31 mouse cellular contexts compared by ENCODE assay signal in genomic region chr5:45549586-45549985, GRCm38 (mm10).
"Had no signal": no experiment of that assay in that cellular context is flagged by ENCODE, and none has a peak within 500 bp of the region (broad histone marks: within the 10 kb centered on the region; RNA-seq: fewer than 3 reads in every experiment).

No protein-coding gene starts in this region.

- H3K4me3 ChIP-seq: limb, embryonic 10.5 days; limb, embryonic 12.5 days; limb, embryonic 13.5 days; limb, embryonic 15.5 days; liver, embryonic 12.5 days; liver, embryonic 13.5 days; liver, embryonic 15.5 days; lung, embryonic 15.5 days; megakaryocyte, embryonic 14.5 days; midbrain, embryonic 10.5 days; midbrain, embryonic 12.5 days; midbrain, embryonic 13.5 days; midbrain, embryonic 15.5 days; myocyte had no signal

- DNase-seq: left cerebral cortex, postnatal 4 days; liver; liver, embryonic 13.5 days; liver, postnatal 0 days; lung, adult 18-20 months; lung, adult 2 months; lung, embryonic 14.5 days; lung, postnatal 10 days; lung, postnatal 14 days; lung, postnatal 36 days; lung, postnatal 4 days; midbrain, embryonic 14.5 days had no signal

- H3K4me1 ChIP-seq: limb, embryonic 10.5 days; limb, embryonic 12.5 days; limb, embryonic 13.5 days; limb, embryonic 15.5 days; liver, embryonic 12.5 days; liver, embryonic 13.5 days; liver, embryonic 15.5 days; lung, embryonic 15.5 days; megakaryocyte, embryonic 14.5 days; midbrain, embryonic 10.5 days; midbrain, embryonic 12.5 days; midbrain, embryonic 13.5 days; midbrain, embryonic 15.5 days had no signal

- H3K4me2 ChIP-seq: limb, embryonic 12.5 days; limb, embryonic 13.5 days; limb, embryonic 15.5 days; liver, embryonic 11.5 days; liver, embryonic 12.5 days; liver, embryonic 13.5 days; liver, embryonic 15.5 days; lung, embryonic 14.5 days; lung, embryonic 15.5 days; midbrain, embryonic 11.5 days; midbrain, embryonic 12.5 days; midbrain, embryonic 13.5 days; midbrain, embryonic 15.5 days had no signal

- H3K9me3 ChIP-seq: limb, embryonic 10.5 days; limb, embryonic 12.5 days; limb, embryonic 13.5 days; limb, embryonic 15.5 days; liver, embryonic 12.5 days; liver, embryonic 13.5 days; liver, embryonic 15.5 days; lung, embryonic 15.5 days; megakaryocyte, embryonic 14.5 days; midbrain, embryonic 10.5 days; midbrain, embryonic 12.5 days; midbrain, embryonic 13.5 days; midbrain, embryonic 15.5 days had no signal

- H3K9ac ChIP-seq: limb, embryonic 12.5 days; limb, embryonic 13.5 days; limb, embryonic 15.5 days; liver, embryonic 12.5 days; liver, embryonic 13.5 days; liver, embryonic 14.5 days; liver, embryonic 15.5 days; liver, postnatal 0 days; lung, embryonic 14.5 days; lung, embryonic 15.5 days; midbrain, embryonic 12.5 days; midbrain, embryonic 13.5 days; midbrain, embryonic 15.5 days had no signal

- H3K36me3 ChIP-seq: limb, embryonic 10.5 days; limb, embryonic 12.5 days; limb, embryonic 13.5 days; limb, embryonic 15.5 days; liver, embryonic 12.5 days; liver, embryonic 13.5 days; liver, embryonic 15.5 days; lung, embryonic 15.5 days; midbrain, embryonic 10.5 days; midbrain, embryonic 12.5 days; midbrain, embryonic 13.5 days; midbrain, embryonic 15.5 days had no signal

- ATAC-seq: liver, embryonic 12.5 days; liver, postnatal 0 days; lung, postnatal 0 days; midbrain, embryonic 13.5 days; midbrain, embryonic 15.5 days; midbrain, embryonic 16.5 days had no signal

- H3K27me3 ChIP-seq: limb, embryonic 12.5 days; limb, embryonic 13.5 days; limb, embryonic 15.5 days; liver, embryonic 12.5 days; liver, embryonic 13.5 days; liver, embryonic 15.5 days; lung, embryonic 15.5 days; megakaryocyte, embryonic 14.5 days; midbrain, embryonic 12.5 days; midbrain, embryonic 13.5 days; midbrain, embryonic 15.5 days had no signal

- H3K27ac ChIP-seq: limb, embryonic 10.5 days; limb, embryonic 12.5 days; limb, embryonic 13.5 days; limb, embryonic 15.5 days; liver, embryonic 12.5 days; liver, embryonic 13.5 days; liver, embryonic 14.5 days; liver, embryonic 15.5 days; lung, embryonic 15.5 days; macrophage; midbrain, embryonic 10.5 days; midbrain, embryonic 12.5 days; midbrain, embryonic 13.5 days; midbrain, embryonic 15.5 days had no signal
